Mouse (Mus musculus): ENCODE measurements around the gene Elane. TPM values are rescaled to one million over a fixed set of nuclear protein-coding genes. Genes with fewer than 3 reads are reported as not detected.

Elane gene
- polyA plus RNA-seq, 1 experiment from 2014 or later = 0.64 TPM

- peaks cover 16% of the 10 kb centered on the region for H3K36me3 ChIP-seq (ENCODE audit: control insufficient read depth, insufficient read depth, low read length)
- peak within 1 kb of the TSS; percentile 85 for H3K4me3 ChIP-seq (ENCODE audit: low read depth, low read length)
- ATAC-seq (ENCODE audit: low read depth) (peak; percentile 88), DNase-seq (ENCODE audit: low spot score) (peak; percentile 96)
- peak within 1 kb of the TSS; percentile 91 for H3K9ac ChIP-seq (ENCODE audit: low read depth, low read length)
- peaks cover 16% of the 10 kb centered on the region for H3K27me3 ChIP-seq (replicated peaks; ENCODE audit: control insufficient read depth, insufficient read depth, low read length)
- H3K9me3 ChIP-seq (ENCODE audit: control insufficient read depth, low read length) = no peaks in the 10 kb centered on the region
- H3K4me2 ChIP-seq (ENCODE audit: low read depth, low read length) = peak within 1 kb of the TSS; percentile 94
- H3K27ac ChIP-seq (replicated peaks; ENCODE audit: low read depth, low read length) = peak within 1 kb of the TSS; percentile 94
- peaks cover 12% of the 10 kb centered on the region for H3K4me1 ChIP-seq (ENCODE audit: control insufficient read depth, insufficient read depth, low read length)
- WGBS = under 1% methylated on average over 54 of the region's 63 CpGs
These were observed 40.7 kb downstream of the Elane start, which contains the start of gene Arid3a for GRCm38 (mm10) chr10:79926491-79927323. Gene Arid3a, plus strand, starts transcription at chr10:79927043.

- WGBS = 0% methylated on average over 43 of the region's 54 CpGs
- H3K27me3 ChIP-seq (replicated peaks; ENCODE audit: control insufficient read depth, insufficient read depth, low read length) = peaks cover 9% of the 10 kb centered on the region
- H3K9ac ChIP-seq (ENCODE audit: low read depth, low read length) = peak overlapping the region; percentile 91
- peak overlapping the region; percentile 94 for H3K4me2 ChIP-seq (ENCODE audit: low read depth, low read length)
- H3K36me3 ChIP-seq (ENCODE audit: control insufficient read depth, insufficient read depth, low read length) = peaks cover 23% of the 10 kb centered on the region
- H3K9me3 ChIP-seq (ENCODE audit: control insufficient read depth, low read length) = no peaks in the 10 kb centered on the region
- peaks cover 15% of the 10 kb centered on the region for H3K4me1 ChIP-seq (ENCODE audit: control insufficient read depth, insufficient read depth, low read length)
- peak overlapping the region; percentile 94 for H3K27ac ChIP-seq (replicated peaks; ENCODE audit: low read depth, low read length)
- peak overlapping the region; percentile 85 for H3K4me3 ChIP-seq (ENCODE audit: low read depth, low read length)
- peak; percentile 10 for ATAC-seq (ENCODE audit: low read depth)
- DNase-seq (ENCODE audit: low spot score) = peak; percentile 71
These were observed 41.4 kb downstream of the Elane start for GRCm38 (mm10) chr10:79927324-79928029.

GRCm38 (mm10) chr10:79928030-79928694 lies 42.1 kb downstream of the Elane start:
- peaks cover 2% of the 10 kb centered on the region for H3K27me3 ChIP-seq (replicated peaks; ENCODE audit: control insufficient read depth, insufficient read depth, low read length)
- peak overlapping the region; percentile 91 for H3K9ac ChIP-seq (ENCODE audit: low read depth, low read length)
- no peak for ATAC-seq (ENCODE audit: low read depth)
- H3K4me2 ChIP-seq (ENCODE audit: low read depth, low read length) = peak overlapping the region; percentile 94
- no peaks in the 10 kb centered on the region for H3K9me3 ChIP-seq (ENCODE audit: control insufficient read depth, low read length)
- DNase-seq (ENCODE audit: low spot score) = peak; percentile 56
- peak overlapping the region; percentile 94 for H3K27ac ChIP-seq (replicated peaks; ENCODE audit: low read depth, low read length)
- H3K4me1 ChIP-seq (ENCODE audit: control insufficient read depth, insufficient read depth, low read length) = peaks cover 19% of the 10 kb centered on the region
- H3K36me3 ChIP-seq (ENCODE audit: control insufficient read depth, insufficient read depth, low read length) = peaks cover 30% of the 10 kb centered on the region
- H3K4me3 ChIP-seq (ENCODE audit: low read depth, low read length) = peak overlapping the region; percentile 85
- WGBS = 2% methylated on average over 25 of the region's 29 CpGs

- Histone ChIP-seq H3K9me3 (ENCODE audit: control insufficient read depth, low read length) (no peaks in the 10 kb centered on the region), H3K4me1 (ENCODE audit: control insufficient read depth, insufficient read depth, low read length) (peaks cover 22% of the 10 kb centered on the region), H3K27ac (replicated peaks; ENCODE audit: low read depth, low read length) (0 out of 2 replicates have a peak overlapping the region, but pooled peaks have one; percentile 44), H3K27me3 (replicated peaks; ENCODE audit: control insufficient read depth, insufficient read depth, low read length) (no peaks in the 10 kb centered on the region), H3K4me3 (ENCODE audit: low read depth, low read length) (peak overlapping the region; percentile 85), H3K36me3 (ENCODE audit: control insufficient read depth, insufficient read depth, low read length) (peaks cover 36% of the 10 kb centered on the region), H3K4me2 (ENCODE audit: low read depth, low read length) (peak overlapping the region; percentile 94), H3K9ac (ENCODE audit: low read depth, low read length) (peak overlapping the region; percentile 91)
- DNase-seq (ENCODE audit: low spot score) = no peak
- no peak for ATAC-seq (ENCODE audit: low read depth)
- 22% methylated on average over 7 of the region's 9 CpGs for WGBS
These were observed 43.1 kb downstream of the Elane start for GRCm38 (mm10) chr10:79928907-79929701.

GRCm38 (mm10) chr10:79929967-79930825 lies 44.1 kb downstream of the Elane start:
- Histone ChIP-seq H3K27me3 (replicated peaks; ENCODE audit: control insufficient read depth, insufficient read depth, low read length) (no peaks in the 10 kb centered on the region), H3K27ac (replicated peaks; ENCODE audit: low read depth, low read length) (no peak overlapping the region), H3K9ac (ENCODE audit: low read depth, low read length) (0 out of 2 replicates have a peak overlapping the region, but pooled peaks have one; percentile 2), H3K4me3 (ENCODE audit: low read depth, low read length) (no peak overlapping the region), H3K4me1 (ENCODE audit: control insufficient read depth, insufficient read depth, low read length) (peaks cover 26% of the 10 kb centered on the region), H3K4me2 (ENCODE audit: low read depth, low read length) (peak overlapping the region; percentile 94; the same call in 1 of the 2 replicates), H3K36me3 (ENCODE audit: control insufficient read depth, insufficient read depth, low read length) (peaks cover 42% of the 10 kb centered on the region), H3K9me3 (ENCODE audit: control insufficient read depth, low read length) (no peaks in the 10 kb centered on the region)
- 83% methylated on average over 18 of the region's 18 CpGs for WGBS
- ATAC-seq (ENCODE audit: low read depth) (no peak), DNase-seq (ENCODE audit: low spot score) (no peak)

GRCm38 (mm10) chr10:79930826-79931186 lies 44.8 kb downstream of the Elane start:
- Histone ChIP-seq H3K4me1 (ENCODE audit: control insufficient read depth, insufficient read depth, low read length) (peaks cover 25% of the 10 kb centered on the region), H3K27ac (replicated peaks; ENCODE audit: low read depth, low read length) (no peak overlapping the region), H3K4me2 (ENCODE audit: low read depth, low read length) (no peak overlapping the region), H3K9me3 (ENCODE audit: control insufficient read depth, low read length) (no peaks in the 10 kb centered on the region), H3K36me3 (ENCODE audit: control insufficient read depth, insufficient read depth, low read length) (peaks cover 42% of the 10 kb centered on the region), H3K27me3 (replicated peaks; ENCODE audit: control insufficient read depth, insufficient read depth, low read length) (no peaks in the 10 kb centered on the region), H3K9ac (ENCODE audit: low read depth, low read length) (no peak overlapping the region), H3K4me3 (ENCODE audit: low read depth, low read length) (no peak overlapping the region)
- no peak for ATAC-seq (ENCODE audit: low read depth)
- 87% methylated on average over 15 of the region's 16 CpGs for WGBS
- DNase-seq (ENCODE audit: low spot score) = no peak

- no peak for ATAC-seq (ENCODE audit: low read depth)
- no peak overlapping the region for H3K4me2 ChIP-seq (ENCODE audit: low read depth, low read length)
- H3K36me3 ChIP-seq (ENCODE audit: control insufficient read depth, insufficient read depth, low read length) = peaks cover 42% of the 10 kb centered on the region
- no peak overlapping the region for H3K4me3 ChIP-seq (ENCODE audit: low read depth, low read length)
- no peaks in the 10 kb centered on the region for H3K9me3 ChIP-seq (ENCODE audit: control insufficient read depth, low read length)
- 60% methylated on average over 4 of the region's 9 CpGs for WGBS
- peaks cover 26% of the 10 kb centered on the region for H3K4me1 ChIP-seq (ENCODE audit: control insufficient read depth, insufficient read depth, low read length)
- no peak for DNase-seq (ENCODE audit: low spot score)
- H3K9ac ChIP-seq (ENCODE audit: low read depth, low read length) = no peak overlapping the region
- H3K27me3 ChIP-seq (replicated peaks; ENCODE audit: control insufficient read depth, insufficient read depth, low read length) = no peaks in the 10 kb centered on the region
- H3K27ac ChIP-seq (replicated peaks; ENCODE audit: low read depth, low read length) = no peak overlapping the region
These were observed 45.8 kb downstream of the Elane start for GRCm38 (mm10) chr10:79931797-79932196.

All from embryonic facial prominence, embryonic 14.5 days (tissue).